ENCODE assay signal across 10 mouse cellular contexts in the genomic region with DNA sequence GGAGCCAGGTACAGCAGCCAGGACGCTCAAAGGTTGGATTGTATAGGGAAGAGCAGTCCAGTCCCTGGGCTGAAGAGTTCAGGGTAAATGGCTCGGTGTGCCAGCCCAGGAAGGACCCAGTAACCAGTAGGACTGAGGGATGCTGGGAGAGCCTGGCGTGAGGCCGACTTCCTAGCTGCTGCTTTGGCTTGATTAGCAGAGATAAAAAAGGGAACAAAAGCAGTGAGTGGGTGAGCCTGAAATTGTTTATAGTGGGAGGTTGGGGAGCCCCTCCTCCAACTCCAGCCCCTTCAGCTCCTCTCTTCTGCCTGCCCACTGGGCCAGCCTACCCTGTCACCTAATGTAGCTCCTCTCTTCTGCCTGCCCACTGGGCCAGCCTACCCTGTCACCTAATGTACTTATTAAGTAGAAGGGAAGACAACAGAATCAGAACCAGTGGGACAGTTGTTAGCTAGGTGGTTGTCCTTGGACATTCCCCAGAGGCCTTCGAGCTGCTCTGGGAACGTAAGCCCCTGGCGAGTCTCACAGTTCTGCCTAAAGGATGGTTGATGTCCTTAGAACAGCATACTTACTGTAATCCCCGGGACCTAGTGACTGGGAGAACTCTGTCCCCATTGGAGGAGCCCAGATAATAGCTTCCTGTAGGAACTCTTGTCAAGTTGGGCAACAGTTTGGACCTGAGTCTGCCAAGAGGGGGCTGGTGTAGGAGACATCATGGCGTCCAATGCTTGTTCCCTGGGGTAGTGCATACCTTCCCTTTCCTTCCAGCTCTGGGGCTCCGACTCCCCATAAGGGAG. TPM values are rescaled to one million over a fixed set of nuclear protein-coding genes. Genes with fewer than 3 reads are reported as not detected.
DNase-seq lines count a peak whose midpoint lies in the region; ATAC-seq and TF ChIP-seq lines count a peak whose summit lies in the region.
"Had no signal": no experiment of that assay in that cellular context is flagged by ENCODE, and none has a peak within 500 bp of the region (broad histone marks: within the 10 kb centered on the region; RNA-seq: fewer than 3 reads in every experiment).

No protein-coding gene starts in this region.

- no peak overlapping the region for H3K4me2 ChIP-seq in heart, embryonic 16.5 days (ENCODE audit: low read depth, low read length)
- H3K4me2 ChIP-seq: limb, embryonic 12.5 days had no signal

- no peak overlapping the region for H3K9ac ChIP-seq in heart, embryonic 16.5 days (ENCODE audit: low read length)
- H3K9ac ChIP-seq: limb, embryonic 12.5 days had no signal

- peak; percentile 13 to 35 for DNase-seq in frontal cortex, postnatal 36 days (ENCODE audit: low spot score in 2 of 2)
- DNase-seq in frontal cortex, postnatal 25 days (ENCODE audit: low spot score in 2 of 2): no peak
- DNase-seq in brain, embryonic 14.5 days (ENCODE audit: low read depth): peak; percentile 51
- DNase-seq in lung, postnatal 25 days (ENCODE audit: low spot score): peak; percentile 32
- no peak for DNase-seq in B cell, adult 2 months
- no peak for DNase-seq in embryo, embryonic 9.5 days (ENCODE audit: extremely low spot score)
- no peak for DNase-seq in embryonic facial prominence, embryonic 10.5 days (ENCODE audit: low spot score)

- ATAC-seq in heart, embryonic 16.5 days (replicated peaks; ENCODE audit: extremely low read depth, insufficient read depth, low FRiP score): peak; percentile 69

- H3K27ac ChIP-seq in heart, embryonic 16.5 days (ENCODE audit: low read length): peak overlapping the region; percentile 51
- H3K27ac ChIP-seq in embryonic facial prominence, embryonic 10.5 days (replicated peaks): no peak overlapping the region
- H3K27ac ChIP-seq: limb, embryonic 12.5 days had no signal

- no peak overlapping the region for H3K4me3 ChIP-seq in heart, embryonic 16.5 days (ENCODE audit: low read length)
- H3K4me3 ChIP-seq in embryonic facial prominence, embryonic 10.5 days: no peak overlapping the region
- H3K4me3 ChIP-seq: limb, embryonic 12.5 days had no signal

- H3K36me3 ChIP-seq in heart, embryonic 16.5 days (ENCODE audit: control insufficient read depth, insufficient read depth): peaks cover 9% of the 10 kb centered on the region
- H3K36me3 ChIP-seq in embryonic facial prominence, embryonic 10.5 days (replicated peaks): peaks cover 53% of the 10 kb centered on the region

- TF ChIP-seq POLR2A in brain, embryonic 14.5 days (IDR thresholded peaks at IDR 0.05; ENCODE audit: borderline replicate concordance, extremely low read depth, insufficient read depth, insufficient read length, poor library complexity, severe bottlenecking): no peak

- TF ChIP-seq CTCF in brain, embryonic 14.5 days (IDR thresholded peaks at IDR 0.05; ENCODE audit: borderline replicate concordance, extremely low read depth, insufficient read depth, insufficient read length): no peak

- H3K4me1 ChIP-seq in heart, embryonic 16.5 days (ENCODE audit: control insufficient read depth, insufficient read depth, low read length): peaks cover 8% of the 10 kb centered on the region; the same call in 1 of the 2 replicates
- no peaks in the 10 kb centered on the region for H3K4me1 ChIP-seq in embryonic facial prominence, embryonic 10.5 days
- H3K4me1 ChIP-seq: limb, embryonic 12.5 days had no signal

- 58% methylated on average over 10 of the region's 10 CpGs for WGBS in heart, embryonic 16.5 days
- WGBS in embryonic facial prominence, embryonic 10.5 days: 85% methylated on average over 10 of the region's 10 CpGs

- no peaks in the 10 kb centered on the region for H3K27me3 ChIP-seq in heart, embryonic 16.5 days (ENCODE audit: control insufficient read depth, insufficient read depth, low read length)
- no peaks in the 10 kb centered on the region for H3K27me3 ChIP-seq in embryonic facial prominence, embryonic 10.5 days (replicated peaks; ENCODE audit: low read depth, poor library complexity, severe bottlenecking)
- H3K27me3 ChIP-seq: CH12.LX; limb, embryonic 12.5 days had no signal

- H3K9me3 ChIP-seq in heart, embryonic 16.5 days (replicated peaks; ENCODE audit: control insufficient read depth, low read length): no peaks in the 10 kb centered on the region
- no peaks in the 10 kb centered on the region for H3K9me3 ChIP-seq in embryonic facial prominence, embryonic 10.5 days
- H3K9me3 ChIP-seq: limb, embryonic 12.5 days had no signal

RNA-seq across cellular contexts. Expression of a gene that starts 37.8 kb away (rescaled TPM):
- 80.9 and 91.5 TPM in 2 replicates for polyA plus RNA-seq in brain, embryonic 14.5 days (2012; rRNA removed)
- 48.8 and 49.4 TPM in 2 replicates for polyA plus RNA-seq in heart, embryonic 16.5 days (2015; fragmentation: Nextera tagmentation; extraction: Ambion mirVana)
- 69.1 and 70.0 TPM in 2 replicates for polyA plus RNA-seq in embryonic facial prominence, embryonic 10.5 days (2016; fragmentation: Nextera tagmentation; extraction: Ambion mirVana)

Comparison
In these comparisons a context has a peak if more than half of its experiments do, and no peak if none do; other contexts are left out.
1. DNase-seq: peak in frontal cortex, postnatal 36 days (2 of 2), brain, embryonic 14.5 days (single experiment) and lung, postnatal 25 days (single experiment); none in frontal cortex, postnatal 25 days (0 of 2), B cell, adult 2 months (0 of 2), embryo, embryonic 9.5 days (single experiment) and embryonic facial prominence, embryonic 10.5 days (single experiment).